Mouse (Mus musculus): ENCODE data around the gene Pglyrp2.

GRCm38 (mm10) chr17:32416771-32417170, 7.2 kb downstream of the Pglyrp2 start:
- no peak for TF ChIP-seq CTCF (IDR thresholded peaks at IDR 0.05; ENCODE audit: extremely low read depth, insufficient read depth, insufficient read length, insufficient replicate concordance)
- no peak for TF ChIP-seq POLR2A (IDR thresholded peaks at IDR 0.05; ENCODE audit: low read depth, low read length)
